Mouse (Mus musculus) ES-Bruce4 (cell line): ENCODE data around the gene Stra6.

Experiments used
- CTCF ChIP-seq: IDR thresholded peaks from one replicate; pipeline ENCODE4 v1.8.1; 2011; ENCODE audit warnings: low read depth, low read length
- EP300 ChIP-seq: IDR thresholded peaks from 2 replicates; pipeline ENCODE4 v1.6.1; 2011; ENCODE audit warnings: low read depth, low read length; ENCODE audit not compliant: insufficient read depth
- POLR2A ChIP-seq: IDR thresholded peaks from one replicate; pipeline ENCODE4 v1.8.1; 2011; ENCODE audit warnings: low read length; ENCODE audit not compliant: insufficient read depth

GRCm38 (mm10) chr9:58111431-58111830 is 47.8 kb downstream of the Stra6 start:
- no peak for TF ChIP-seq POLR2A
- no peak for TF ChIP-seq CTCF
- no peak for TF ChIP-seq EP300
